Mouse (Mus musculus): ENCODE data around the gene Myrf. TPM values are rescaled to one million over a fixed set of nuclear protein-coding genes. Genes with fewer than 3 reads are reported as not detected.
A peak's percentile ranks its signal among the peaks of the same experiment; 100 is the strongest.

Gene Myrf
- polyA plus RNA-seq, 1 experiment from 2014 or later: 1.7 TPM

GRCm38 (mm10) chr19:10238477-10238876, 2.1 kb downstream of the Myrf start:
- no peak for ATAC-seq (ENCODE audit: low FRiP score)
- H3K27ac ChIP-seq (ENCODE audit: low read depth, low read length): no peak overlapping the region
- WGBS: 61% methylated on average over 3 of the region's 3 CpGs
- H3K9me3 ChIP-seq (ENCODE audit: control insufficient read depth, low read length): no peaks in the 10 kb centered on the region
- H3K36me3 ChIP-seq (ENCODE audit: control insufficient read depth, insufficient read depth, low read length): no peaks in the 10 kb centered on the region
- peaks cover 8% of the 10 kb centered on the region; the same call in 1 of the 2 replicates for H3K27me3 ChIP-seq (ENCODE audit: control insufficient read depth, insufficient read depth, low read length)
- H3K4me2 ChIP-seq: no peak overlapping the region
- no peak overlapping the region for H3K9ac ChIP-seq (ENCODE audit: low read length)
- no peak overlapping the region for H3K4me3 ChIP-seq (ENCODE audit: low read depth, low read length)
- DNase-seq (ENCODE audit: low spot score, missing footprints): no peak
- H3K4me1 ChIP-seq (ENCODE audit: control insufficient read depth, insufficient read depth, low read length): peaks cover 12% of the 10 kb centered on the region

GRCm38 (mm10) chr19:10235784-10236565, 4.6 kb downstream of the Myrf start:
- Histone ChIP-seq H3K36me3 (ENCODE audit: control insufficient read depth, insufficient read depth, low read length) (no peaks in the 10 kb centered on the region), H3K27ac (ENCODE audit: low read depth, low read length) (no peak overlapping the region), H3K27me3 (ENCODE audit: control insufficient read depth, insufficient read depth, low read length) (peaks cover 8% of the 10 kb centered on the region; the same call in 1 of the 2 replicates), H3K9ac (ENCODE audit: low read length) (no peak overlapping the region), H3K4me2 (no peak overlapping the region), H3K4me3 (ENCODE audit: low read depth, low read length) (no peak overlapping the region), H3K9me3 (ENCODE audit: control insufficient read depth, low read length) (no peaks in the 10 kb centered on the region), H3K4me1 (ENCODE audit: control insufficient read depth, insufficient read depth, low read length) (peaks cover 6% of the 10 kb centered on the region)
- DNase-seq (ENCODE audit: low spot score, missing footprints) (no peak), ATAC-seq (ENCODE audit: low FRiP score) (no peak)
- WGBS: 84% methylated on average over 9 of the region's 9 CpGs

- ATAC-seq (ENCODE audit: low FRiP score) (no peak), DNase-seq (ENCODE audit: low spot score, missing footprints) (no peak)
- Histone ChIP-seq H3K27ac (ENCODE audit: low read depth, low read length) (no peak overlapping the region), H3K4me1 (ENCODE audit: control insufficient read depth, insufficient read depth, low read length) (peaks cover 4% of the 10 kb centered on the region; the same call in 1 of the 2 replicates), H3K9ac (ENCODE audit: low read length) (no peak overlapping the region), H3K27me3 (ENCODE audit: control insufficient read depth, insufficient read depth, low read length) (no peaks in the 10 kb centered on the region), H3K9me3 (ENCODE audit: control insufficient read depth, low read length) (no peaks in the 10 kb centered on the region), H3K4me3 (ENCODE audit: low read depth, low read length) (no peak overlapping the region), H3K4me2 (no peak overlapping the region), H3K36me3 (ENCODE audit: control insufficient read depth, insufficient read depth, low read length) (no peaks in the 10 kb centered on the region)
- 34% methylated on average over 9 of the region's 9 CpGs for WGBS
Measured at GRCm38 (mm10) chr19:10232327-10233017, 8.1 kb downstream of the Myrf start.

DNA sequence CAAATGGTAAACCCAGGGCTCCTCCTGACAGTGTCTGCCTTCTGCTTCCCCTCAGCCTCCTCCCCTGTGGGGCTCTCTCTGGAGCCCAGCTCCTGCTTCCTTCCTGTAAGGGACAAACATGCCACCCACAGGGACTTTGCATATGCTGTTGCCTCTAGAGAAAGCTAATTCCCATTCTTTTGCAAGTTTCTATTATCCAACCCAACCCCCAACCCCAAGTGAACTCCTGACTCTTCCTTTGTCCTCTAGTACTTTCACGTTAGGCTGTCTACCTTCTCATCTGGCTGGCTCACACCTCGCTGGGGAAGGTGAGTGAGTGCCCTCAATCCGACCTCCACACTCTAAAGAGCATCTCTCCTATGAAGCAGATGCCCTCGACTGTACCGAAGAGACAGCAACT, 8.7 kb downstream of the Myrf start:
- Histone ChIP-seq H3K4me3 (ENCODE audit: low read depth, low read length) (no peak overlapping the region), H3K36me3 (ENCODE audit: control insufficient read depth, insufficient read depth, low read length) (no peaks in the 10 kb centered on the region), H3K9me3 (ENCODE audit: control insufficient read depth, low read length) (no peaks in the 10 kb centered on the region), H3K4me1 (ENCODE audit: control insufficient read depth, insufficient read depth, low read length) (peaks cover 4% of the 10 kb centered on the region; the same call in 1 of the 2 replicates), H3K9ac (ENCODE audit: low read length) (no peak overlapping the region), H3K27me3 (ENCODE audit: control insufficient read depth, insufficient read depth, low read length) (no peaks in the 10 kb centered on the region), H3K27ac (ENCODE audit: low read depth, low read length) (no peak overlapping the region), H3K4me2 (no peak overlapping the region)
- DNase-seq (ENCODE audit: low spot score, missing footprints): no peak
- WGBS: 13% methylated on average over 5 of the region's 5 CpGs
- no peak for ATAC-seq (ENCODE audit: low FRiP score)

DNA sequence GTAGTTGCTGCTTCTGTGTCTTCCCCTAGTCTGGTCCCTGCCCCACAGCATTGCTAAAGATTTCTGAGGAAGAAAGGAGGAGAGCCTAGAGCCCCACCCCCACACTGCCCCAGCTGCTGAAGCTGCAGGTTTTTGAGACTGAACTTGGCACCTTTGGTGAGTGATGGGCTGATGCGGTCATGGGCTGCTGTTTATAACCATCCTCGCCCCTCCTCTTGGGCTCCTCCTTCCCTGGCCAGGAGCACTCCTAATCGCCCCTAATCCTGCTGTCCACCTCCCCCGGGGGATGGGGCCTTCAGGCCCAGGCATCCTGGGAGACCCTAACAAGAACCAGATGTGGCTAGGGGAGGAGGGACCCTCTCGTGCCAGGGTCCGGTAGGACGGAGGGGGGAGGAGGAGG, 9.5 kb downstream of the Myrf start:
- no peaks in the 10 kb centered on the region for H3K27me3 ChIP-seq (ENCODE audit: control insufficient read depth, insufficient read depth, low read length)
- no peak overlapping the region for H3K4me2 ChIP-seq
- WGBS: 1% methylated on average over 7 of the region's 7 CpGs
- no peak overlapping the region for H3K27ac ChIP-seq (ENCODE audit: low read depth, low read length)
- no peak overlapping the region for H3K9ac ChIP-seq (ENCODE audit: low read length)
- H3K4me3 ChIP-seq (ENCODE audit: low read depth, low read length): no peak overlapping the region
- ATAC-seq (ENCODE audit: low FRiP score) (no peak), DNase-seq (ENCODE audit: low spot score, missing footprints) (no peak)
- no peaks in the 10 kb centered on the region for H3K36me3 ChIP-seq (ENCODE audit: control insufficient read depth, insufficient read depth, low read length)
- H3K9me3 ChIP-seq (ENCODE audit: control insufficient read depth, low read length): no peaks in the 10 kb centered on the region
- H3K4me1 ChIP-seq (ENCODE audit: control insufficient read depth, insufficient read depth, low read length): peaks cover 4% of the 10 kb centered on the region; the same call in 1 of the 2 replicates

GRCm38 (mm10) chr19:10225767-10226166, 14.8 kb downstream of the Myrf start:
- H3K4me2 ChIP-seq: no peak overlapping the region
- no peaks in the 10 kb centered on the region for H3K9me3 ChIP-seq (ENCODE audit: control insufficient read depth, low read length)
- H3K36me3 ChIP-seq (ENCODE audit: control insufficient read depth, insufficient read depth, low read length): no peaks in the 10 kb centered on the region
- DNase-seq (ENCODE audit: low spot score, missing footprints): no peak
- 84% methylated on average over 4 of the region's 4 CpGs for WGBS
- peaks cover 8% of the 10 kb centered on the region for H3K4me1 ChIP-seq (ENCODE audit: control insufficient read depth, insufficient read depth, low read length)
- no peak for ATAC-seq (ENCODE audit: low FRiP score)
- H3K27ac ChIP-seq (ENCODE audit: low read depth, low read length): no peak overlapping the region
- no peaks in the 10 kb centered on the region for H3K27me3 ChIP-seq (ENCODE audit: control insufficient read depth, insufficient read depth, low read length)
- no peak overlapping the region for H3K9ac ChIP-seq (ENCODE audit: low read length)
- no peak overlapping the region for H3K4me3 ChIP-seq (ENCODE audit: low read depth, low read length)

DNA sequence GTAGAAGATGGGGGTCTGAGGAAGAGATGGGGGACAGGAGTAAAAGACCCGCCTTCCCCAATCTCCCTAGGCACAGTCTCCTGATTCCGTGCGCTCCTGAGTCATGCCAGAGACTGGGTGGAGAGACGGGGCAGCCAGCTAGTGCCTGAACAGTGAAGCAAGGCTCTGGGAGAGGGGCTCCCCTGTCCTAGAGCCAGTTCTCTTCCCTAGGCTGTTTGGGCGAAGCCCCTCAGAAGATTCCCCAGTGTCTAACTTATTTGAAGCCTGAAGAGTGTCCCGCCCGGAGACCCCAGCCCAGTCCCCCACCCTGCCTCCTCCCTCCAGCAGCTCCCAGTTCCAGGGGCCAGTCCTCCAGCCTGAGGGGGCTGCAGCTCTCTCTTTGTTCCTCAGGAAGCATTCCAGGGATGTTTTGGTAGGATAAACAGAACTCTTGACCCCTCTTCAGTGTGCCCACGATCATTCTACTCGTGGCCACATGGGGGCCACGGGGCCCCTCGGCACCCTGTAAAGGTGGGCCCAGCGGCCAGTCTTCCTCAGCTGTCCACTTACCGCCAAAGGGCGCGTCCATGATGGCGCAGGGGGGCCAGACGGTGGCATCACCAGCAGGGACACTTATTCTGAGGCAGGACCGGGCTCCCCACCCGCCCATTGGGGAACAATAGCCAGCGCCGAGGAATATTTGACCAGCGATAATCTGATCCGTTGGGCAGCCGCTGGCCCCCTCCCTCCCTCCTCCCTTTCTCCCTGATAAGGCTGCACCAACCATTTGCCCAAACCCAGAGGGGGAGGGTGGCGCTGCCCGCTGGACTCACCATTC, 15.7 kb downstream of the Myrf start:
- Histone ChIP-seq H3K4me3 (ENCODE audit: low read depth, low read length) (peak overlapping the region; percentile 10; the same call in 1 of the 2 replicates), H3K27ac (ENCODE audit: low read depth, low read length) (0 out of 2 replicates have a peak overlapping the region, but pooled peaks have one; percentile 11)

GRCm38 (mm10) chr19:10223561-10223960, 17.0 kb downstream of the Myrf start:
- H3K9me3 ChIP-seq (ENCODE audit: control insufficient read depth, low read length): no peaks in the 10 kb centered on the region
- ATAC-seq (ENCODE audit: low FRiP score) (no peak), DNase-seq (ENCODE audit: low spot score, missing footprints) (no peak)
- no peak overlapping the region for H3K4me3 ChIP-seq (ENCODE audit: low read depth, low read length)
- H3K27ac ChIP-seq (ENCODE audit: low read depth, low read length): no peak overlapping the region
- no peak overlapping the region for H3K4me2 ChIP-seq
- WGBS: 73% methylated on average over 4 of the region's 4 CpGs
- no peak overlapping the region for H3K9ac ChIP-seq (ENCODE audit: low read length)
- H3K4me1 ChIP-seq (ENCODE audit: control insufficient read depth, insufficient read depth, low read length): peaks cover 8% of the 10 kb centered on the region
- no peaks in the 10 kb centered on the region for H3K27me3 ChIP-seq (ENCODE audit: control insufficient read depth, insufficient read depth, low read length)
- H3K36me3 ChIP-seq (ENCODE audit: control insufficient read depth, insufficient read depth, low read length): no peaks in the 10 kb centered on the region

More for the DNA sequence above, 15.7 kb downstream of the Myrf start:
- Histone ChIP-seq H3K9ac (ENCODE audit: low read length) (peak overlapping the region; percentile 47), H3K27me3 (ENCODE audit: control insufficient read depth, insufficient read depth, low read length) (no peaks in the 10 kb centered on the region), H3K9me3 (ENCODE audit: control insufficient read depth, low read length) (no peaks in the 10 kb centered on the region), H3K4me1 (ENCODE audit: control insufficient read depth, insufficient read depth, low read length) (peaks cover 8% of the 10 kb centered on the region), H3K36me3 (ENCODE audit: control insufficient read depth, insufficient read depth, low read length) (no peaks in the 10 kb centered on the region), H3K4me2 (peak overlapping the region; percentile 34)
- peak; percentile 56 for ATAC-seq (ENCODE audit: low FRiP score)
- DNase-seq (ENCODE audit: low spot score, missing footprints): peak; percentile 91
- 30% methylated on average over 23 of the region's 26 CpGs for WGBS
